Mouse (Mus musculus): ENCODE measurements at regions not wholly inside any gene's neighbourhood (a gene's known extent, or its start where the extent isn't known, plus 50 kb on each side); places are given as distances from the start of the nearest gene placed in this dataset.

DNA sequence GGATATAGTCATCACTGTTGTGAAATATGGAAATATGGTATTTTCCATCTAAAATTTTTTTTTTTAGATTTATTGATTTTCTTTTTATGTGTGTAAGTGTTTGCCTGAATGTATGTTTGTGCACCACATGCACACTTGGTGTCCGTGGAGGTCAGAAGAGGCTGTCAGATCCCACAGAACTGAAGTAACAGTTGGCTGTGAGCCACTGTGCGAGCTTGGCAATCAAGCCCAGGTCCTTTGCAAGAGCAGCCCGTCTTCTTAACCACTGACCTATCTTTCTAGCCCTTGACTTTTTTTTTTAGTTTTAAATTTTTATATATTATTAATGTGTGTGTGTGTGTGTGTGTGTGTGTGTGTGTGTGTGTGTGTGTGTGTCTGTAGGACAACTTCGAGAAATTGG lies 52.5 kb upstream of the Zfp618 start:
- no peak for DNase-seq
